Mouse (Mus musculus) heart, embryonic 15.5 days (tissue): ENCODE measurements around the gene Catsper3. TPM values are rescaled to one million over a fixed set of nuclear protein-coding genes. Genes with fewer than 3 reads are reported as not detected.

ENCODE experiments used
- ATAC-seq: fragments of 200-750 bp; cut with Nextera tagmentation; replicated peaks from 2 replicates; pipeline ENCODE4 v1.8.0; 2017; ENCODE audit warnings: low read depth, moderate TSS enrichment; ENCODE audit not compliant: insufficient number of reproducible peaks, insufficient read depth, low FRiP score
- H3K27ac ChIP-seq: fragments of 300-500 bp; sonication (generic); 2 replicates; pipeline ENCODE4 v1.5.1; 2015; ENCODE audit warnings: mild to moderate bottlenecking, inconsistent platforms
- H3K27me3 ChIP-seq: fragments of 300-500 bp; sonication (generic); 2 replicates; pipeline ENCODE4 v1.6.1; 2015; ENCODE audit warnings: inconsistent platforms
- H3K36me3 ChIP-seq: fragments of 300-500 bp; sonication (generic); 2 replicates; pipeline ENCODE4 v1.6.1; 2015; ENCODE audit warnings: mild to moderate bottlenecking, inconsistent platforms
- H3K4me1 ChIP-seq: fragments of 300-500 bp; sonication (generic); replicated peaks from 2 replicates; pipeline ENCODE4 v1.6.1; 2015; ENCODE audit warnings: inconsistent platforms
- H3K4me2 ChIP-seq: fragments of 300-500 bp; sonication (generic); 2 replicates; pipeline ENCODE4 v1.6.1; 2015; ENCODE audit warnings: inconsistent platforms, mild to moderate bottlenecking, moderate library complexity
- H3K4me3 ChIP-seq: fragments of 300-500 bp; sonication (generic); 2 replicates; pipeline ENCODE4 v1.5.1; 2015; ENCODE audit warnings: mild to moderate bottlenecking, inconsistent platforms
- H3K9ac ChIP-seq: fragments of 300-500 bp; sonication (generic); 2 replicates; pipeline ENCODE4 v1.6.1; 2015; ENCODE audit warnings: mild to moderate bottlenecking, inconsistent platforms
- H3K9me3 ChIP-seq: fragments of 300-500 bp; sonication (generic); replicated peaks from 2 replicates; pipeline ENCODE4 v1.6.1; 2016; ENCODE audit warnings: inconsistent platforms
- WGBS: fragments of 180-500 bp; shearing (Covaris S2); methylation state at CpG from one replicate; pipeline ENCODE4 v1.1.7; 2015; ENCODE audit warnings: mixed read lengths; 5-methylcytosine and 5-hydroxymethylcytosine counted together
- polyA plus RNA-seq: library from polyadenylated mRNA; unstranded; fragments of >200 nt; fragmentation: Nextera tagmentation; extraction: Ambion mirVana; gene quantifications from 2 replicates; pipeline ENCODE4 v1.2.1, GENCODE M21; 2015

The Catsper3 gene
- polyA plus RNA-seq, 1 experiment from 2014 or later: not detected

DNA sequence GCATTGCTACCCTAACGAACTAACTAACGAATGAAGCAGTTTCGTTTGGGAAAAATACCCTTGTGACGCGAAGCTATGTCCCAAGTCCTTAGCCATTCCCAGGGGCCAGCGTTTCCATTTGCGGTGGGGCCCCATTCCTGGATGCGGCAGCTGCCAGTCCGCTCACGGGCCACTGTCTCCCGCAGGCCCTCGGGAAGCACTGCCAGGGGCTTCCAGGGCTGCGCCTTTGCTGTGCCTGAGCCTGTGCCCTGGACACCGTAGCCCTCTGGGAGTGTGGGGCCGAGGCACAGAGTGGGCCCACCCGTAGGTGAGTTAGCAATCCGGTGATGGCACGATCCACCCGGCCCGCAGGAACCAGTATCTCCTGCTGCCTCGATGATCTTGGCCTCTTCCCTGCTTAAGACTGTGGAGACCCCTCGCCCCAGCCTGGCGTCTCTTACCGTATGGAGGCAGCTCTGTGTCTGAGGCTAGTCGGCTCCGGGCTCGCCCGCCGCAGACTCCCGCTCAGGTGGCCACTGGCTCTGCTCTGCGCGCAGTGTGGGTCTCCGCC is 51.3 kb downstream of the Catsper3 start:
- Histone ChIP-seq H3K36me3 (no peaks in the 10 kb centered on the region), H3K27ac (no peak overlapping the region), H3K4me1 (peaks cover 20% of the 10 kb centered on the region), H3K9me3 (no peaks in the 10 kb centered on the region; the same call in 1 of the 2 replicates), H3K4me2 (no peak overlapping the region), H3K27me3 (peaks cover 100% of the 10 kb centered on the region), H3K4me3 (peak overlapping the region; percentile 16), H3K9ac (no peak overlapping the region)
- 1% methylated on average over 33 of the region's 33 CpGs for WGBS
- ATAC-seq: no peak

DNA sequence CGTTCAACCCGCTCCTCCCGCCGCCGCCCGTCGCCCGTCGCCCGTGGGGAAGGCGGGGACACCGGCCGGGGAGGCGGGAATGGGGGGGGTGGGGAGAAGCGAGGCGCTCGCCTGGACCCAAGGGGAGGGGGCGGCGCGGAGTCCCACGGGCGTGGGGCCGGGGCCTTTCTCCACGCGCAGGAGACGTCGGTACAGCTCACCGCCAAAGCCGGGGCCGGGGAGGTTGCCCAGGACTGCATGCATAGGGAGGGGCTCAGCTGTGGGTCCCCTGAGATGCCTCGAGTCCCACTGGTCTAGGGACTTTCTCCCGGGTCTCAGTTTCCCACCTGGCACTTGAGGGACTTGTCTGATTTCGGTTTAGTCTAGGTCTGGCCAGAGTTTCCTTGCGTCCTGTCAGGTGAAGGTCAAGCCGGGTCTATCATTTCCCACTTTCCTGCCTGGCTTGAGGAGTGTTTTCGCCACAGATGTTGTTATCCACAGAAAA is 51.8 kb downstream of the Catsper3 start, which contains the start of gene Pitx1:
Gene Pitx1 (minus strand): TSS at position 51 of the 484 bp plus-strand sequence.
- WGBS: 2% methylated on average over 35 of the region's 36 CpGs
- Histone ChIP-seq H3K27me3 (peaks cover 100% of the 10 kb centered on the region), H3K4me2 (no peak within 1 kb of the TSS), H3K4me3 (peak within 1 kb of the TSS; percentile 16), H3K9me3 (no peaks in the 10 kb centered on the region; the same call in 1 of the 2 replicates), H3K4me1 (peaks cover 14% of the 10 kb centered on the region), H3K36me3 (no peaks in the 10 kb centered on the region), H3K9ac (no peak within 1 kb of the TSS), H3K27ac (no peak within 1 kb of the TSS)
- no peak for ATAC-seq

DNA sequence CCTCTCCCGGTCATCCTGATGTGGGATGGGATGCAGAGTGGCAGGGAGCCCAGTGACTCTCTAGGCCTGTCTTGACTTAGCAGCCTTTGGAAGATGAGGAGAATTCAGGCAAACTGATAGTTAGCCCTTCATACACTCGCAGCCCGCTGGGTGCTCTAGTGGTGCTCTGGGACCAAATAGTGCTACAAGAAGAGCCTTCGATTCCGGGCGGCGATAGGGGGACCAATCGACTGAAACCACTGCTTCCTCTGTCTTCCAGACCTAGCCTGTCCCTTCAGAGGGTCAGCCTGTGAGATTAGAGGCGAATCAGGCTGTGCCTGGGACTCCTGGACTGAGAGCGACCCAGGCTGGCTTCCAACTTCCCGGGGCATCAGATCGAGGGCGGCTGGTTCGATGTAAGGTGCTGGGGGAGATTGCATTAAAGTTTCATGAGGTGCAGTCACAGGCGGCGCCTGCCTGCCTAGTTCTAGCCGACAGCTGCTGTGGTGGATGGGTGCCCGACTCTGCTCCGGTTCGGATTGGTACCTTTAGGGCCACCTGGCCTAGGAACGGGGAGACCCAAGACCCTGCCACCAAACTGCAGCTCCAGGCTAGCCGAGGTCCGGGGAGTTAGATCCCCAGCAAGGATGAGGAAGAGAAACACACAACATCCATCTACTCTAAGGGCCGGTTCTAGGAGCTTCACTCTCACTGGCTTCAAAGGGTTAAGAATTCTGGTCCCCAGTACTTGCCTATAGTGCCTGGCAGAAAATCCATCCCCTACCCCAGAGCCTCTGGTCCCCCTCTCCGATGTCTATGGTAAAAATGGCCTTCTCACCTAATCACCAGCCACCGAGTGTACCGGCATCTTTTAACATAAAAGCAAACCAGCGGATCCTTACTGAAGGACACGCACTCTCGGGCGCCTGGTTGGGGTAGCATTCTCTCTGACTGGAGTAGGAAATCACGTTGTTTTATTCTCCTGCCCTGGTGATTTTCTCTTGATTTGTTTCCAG is 52.7 kb downstream of the Catsper3 start:
- no peak overlapping the region for H3K4me2 ChIP-seq
- H3K9ac ChIP-seq: no peak overlapping the region
- peaks cover 9% of the 10 kb centered on the region for H3K4me1 ChIP-seq
- H3K36me3 ChIP-seq: no peaks in the 10 kb centered on the region
- no peak for ATAC-seq
- H3K27ac ChIP-seq: no peak overlapping the region
- no peak overlapping the region for H3K4me3 ChIP-seq
- H3K9me3 ChIP-seq: no peaks in the 10 kb centered on the region; the same call in 1 of the 2 replicates
- 3% methylated on average over 32 of the region's 32 CpGs for WGBS
- H3K27me3 ChIP-seq: peaks cover 100% of the 10 kb centered on the region

DNA sequence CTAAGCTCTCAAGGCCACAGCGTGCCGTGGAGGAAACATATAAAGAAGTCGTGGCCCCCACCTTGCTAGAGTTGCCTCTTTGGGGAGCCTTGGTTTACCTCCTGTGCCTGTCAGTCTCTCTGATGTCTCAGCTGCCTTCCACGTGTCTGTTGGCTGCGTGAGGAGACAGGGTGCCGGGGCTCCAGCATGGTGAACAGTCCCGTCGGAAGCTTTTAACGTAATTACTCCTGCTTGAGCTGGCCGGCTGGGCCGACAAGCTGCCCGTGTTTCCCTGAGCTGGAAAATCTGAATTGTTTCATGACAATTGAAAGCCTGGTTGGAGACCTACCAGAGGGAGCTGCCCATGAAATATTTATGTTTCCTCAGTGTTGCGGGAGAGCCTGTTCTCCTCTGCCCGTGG is 55.9 kb downstream of the Catsper3 start:
- WGBS: 52% methylated on average over 14 of the region's 14 CpGs

DNA sequence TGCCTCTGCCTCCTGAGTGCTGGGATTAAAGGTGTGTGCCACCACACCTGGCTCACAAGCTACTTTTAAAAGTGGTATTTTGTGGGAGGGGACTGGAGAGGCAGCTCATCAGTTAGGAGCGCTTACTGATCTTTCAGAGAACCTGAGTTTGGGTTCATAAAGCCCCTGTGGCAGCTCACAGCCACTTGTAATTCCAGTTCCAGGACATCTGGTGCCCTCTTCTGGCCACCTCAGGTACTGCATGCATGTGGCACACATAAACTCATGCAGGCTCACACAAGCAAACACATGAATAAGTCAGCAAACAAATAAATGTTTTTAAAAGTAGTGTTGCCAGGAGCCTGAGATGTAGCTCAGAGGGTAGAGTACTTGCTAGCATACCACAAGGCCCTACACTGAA is 59.3 kb downstream of the Catsper3 start:
- Histone ChIP-seq H3K4me2 (no peak overlapping the region), H3K36me3 (no peaks in the 10 kb centered on the region), H3K4me3 (no peak overlapping the region), H3K27me3 (peaks cover 75% of the 10 kb centered on the region), H3K27ac (no peak overlapping the region), H3K4me1 (peaks cover 10% of the 10 kb centered on the region), H3K9ac (no peak overlapping the region), H3K9me3 (no peaks in the 10 kb centered on the region)
- WGBS: 92% methylated on average over 1 of the region's 1 CpGs
- ATAC-seq: no peak

More for the DNA sequence above, 55.9 kb downstream of the Catsper3 start:
- Histone ChIP-seq H3K4me2 (no peak overlapping the region), H3K4me1 (peaks cover 9% of the 10 kb centered on the region), H3K27ac (no peak overlapping the region), H3K36me3 (no peaks in the 10 kb centered on the region), H3K4me3 (no peak overlapping the region), H3K9ac (no peak overlapping the region), H3K27me3 (peaks cover 81% of the 10 kb centered on the region), H3K9me3 (no peaks in the 10 kb centered on the region; the same call in 1 of the 2 replicates)
- ATAC-seq: no peak

DNA sequence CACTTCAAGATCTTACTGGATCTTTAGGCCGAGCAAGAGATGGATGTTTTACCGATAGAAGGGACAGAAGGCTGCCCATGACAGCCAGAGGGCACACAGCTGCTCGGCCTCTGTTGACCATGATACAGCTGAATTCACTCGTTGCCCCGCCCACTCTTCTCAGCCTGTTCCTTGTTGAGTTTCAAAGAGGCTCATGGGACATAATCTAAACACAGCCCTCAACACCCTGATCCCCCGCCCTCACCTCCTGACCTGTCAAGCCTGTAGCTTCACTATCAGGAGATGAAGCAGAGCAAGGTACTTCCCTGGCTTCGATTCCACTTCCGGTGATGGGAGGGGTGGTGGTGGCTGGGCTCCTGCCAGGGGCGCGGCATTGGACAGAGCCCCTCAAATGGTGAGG is 63.4 kb downstream of the Catsper3 start:
- Histone ChIP-seq H3K4me2 (peak overlapping the region; percentile 44), H3K4me3 (peak overlapping the region; percentile 11; the same call in 1 of the 2 replicates), H3K9ac (no peak overlapping the region), H3K36me3 (no peaks in the 10 kb centered on the region), H3K27me3 (peaks cover 47% of the 10 kb centered on the region), H3K4me1 (peaks cover 10% of the 10 kb centered on the region), H3K27ac (no peak overlapping the region), H3K9me3 (no peaks in the 10 kb centered on the region)
- no peak; the same call in 1 of the 2 replicates for ATAC-seq
- 23% methylated on average over 10 of the region's 10 CpGs for WGBS

DNA sequence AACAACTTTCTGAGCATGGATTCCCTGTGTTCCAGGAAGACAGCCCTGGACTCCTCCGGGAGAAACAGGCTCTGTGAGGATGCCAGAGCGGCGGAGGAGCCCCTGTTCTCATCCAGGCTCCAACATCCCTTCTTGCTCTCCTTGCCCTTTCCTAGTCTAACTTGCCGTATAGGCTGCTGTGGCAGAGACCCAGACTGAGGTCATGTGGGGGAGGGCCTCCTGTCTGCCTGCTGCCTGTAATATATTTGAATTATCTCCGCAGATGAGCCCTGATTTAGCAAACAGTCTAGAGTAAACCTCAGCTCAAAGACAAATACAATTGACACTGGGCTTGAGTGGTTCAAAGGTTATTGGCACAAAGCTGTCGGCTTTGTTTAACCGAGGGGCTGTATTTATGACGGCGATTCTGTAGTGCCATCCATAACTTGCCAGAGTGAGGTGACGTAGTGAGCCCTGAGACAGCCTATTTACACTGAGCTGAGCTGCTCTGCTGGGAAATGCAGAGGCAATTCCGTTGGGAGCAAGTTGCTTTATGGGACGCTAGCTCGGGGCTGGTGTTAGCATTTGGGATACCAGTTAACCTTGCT is 64.3 kb downstream of the Catsper3 start:
- peaks cover 10% of the 10 kb centered on the region for H3K4me1 ChIP-seq
- ATAC-seq: no peak
- 61% methylated on average over 13 of the region's 13 CpGs for WGBS
- no peak overlapping the region for H3K4me2 ChIP-seq
- no peak overlapping the region for H3K4me3 ChIP-seq
- H3K9ac ChIP-seq: no peak overlapping the region
- no peak overlapping the region for H3K27ac ChIP-seq
- peaks cover 47% of the 10 kb centered on the region for H3K27me3 ChIP-seq
- no peaks in the 10 kb centered on the region for H3K9me3 ChIP-seq
- no peaks in the 10 kb centered on the region for H3K36me3 ChIP-seq

DNA sequence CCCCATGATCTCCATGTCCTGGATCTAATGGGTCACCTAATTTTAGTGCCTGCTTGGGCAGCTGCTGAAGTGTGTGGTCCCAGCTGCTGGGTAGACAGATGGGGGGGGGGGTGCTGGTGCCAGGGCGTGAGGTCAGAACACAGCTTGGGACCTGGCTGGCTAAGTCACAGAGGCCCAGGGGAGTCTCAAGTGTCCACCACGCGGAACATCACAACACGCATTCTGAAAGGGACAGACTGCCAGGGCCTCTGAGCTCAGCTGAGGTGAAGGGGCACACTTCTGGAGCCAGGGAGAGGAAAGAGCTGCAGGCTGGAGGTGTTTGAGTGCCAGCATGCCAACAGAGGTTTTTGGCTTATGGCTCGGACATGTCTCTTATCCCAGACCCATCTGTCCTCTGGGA is 66.4 kb downstream of the Catsper3 start:
- 63% methylated on average over 5 of the region's 5 CpGs for WGBS
- Histone ChIP-seq H3K4me1 (peaks cover 10% of the 10 kb centered on the region), H3K27me3 (peaks cover 39% of the 10 kb centered on the region), H3K36me3 (no peaks in the 10 kb centered on the region), H3K4me2 (no peak overlapping the region), H3K9me3 (no peaks in the 10 kb centered on the region), H3K27ac (no peak overlapping the region), H3K9ac (no peak overlapping the region), H3K4me3 (no peak overlapping the region)
- ATAC-seq: no peak

DNA sequence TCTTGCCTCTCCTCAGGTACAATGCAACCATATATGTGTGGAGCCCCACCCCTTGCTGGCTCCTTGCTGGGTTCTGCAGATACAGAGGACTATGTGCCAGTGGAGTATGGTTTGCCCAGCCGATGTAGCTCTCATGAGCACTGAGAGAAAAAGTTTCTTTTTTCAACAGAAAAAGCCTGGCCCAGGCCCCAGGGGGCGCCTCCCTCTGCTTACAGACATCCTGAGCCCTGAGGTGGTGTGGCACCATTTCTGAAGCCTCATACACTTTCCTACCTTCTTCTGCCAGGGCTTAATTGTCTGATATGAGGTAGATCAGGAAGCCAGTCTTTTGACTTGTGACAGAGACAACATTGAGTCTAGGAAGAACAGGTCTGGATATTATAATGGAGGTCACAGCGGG is 67.8 kb downstream of the Catsper3 start:
- H3K9me3 ChIP-seq: no peaks in the 10 kb centered on the region
- no peak overlapping the region for H3K9ac ChIP-seq
- H3K4me1 ChIP-seq: peaks cover 9% of the 10 kb centered on the region
- H3K36me3 ChIP-seq: no peaks in the 10 kb centered on the region
- no peak overlapping the region for H3K4me3 ChIP-seq
- no peak for ATAC-seq
- peaks cover 36% of the 10 kb centered on the region for H3K27me3 ChIP-seq
- 66% methylated on average over 3 of the region's 3 CpGs for WGBS
- H3K4me2 ChIP-seq: no peak overlapping the region
- no peak overlapping the region for H3K27ac ChIP-seq

DNA sequence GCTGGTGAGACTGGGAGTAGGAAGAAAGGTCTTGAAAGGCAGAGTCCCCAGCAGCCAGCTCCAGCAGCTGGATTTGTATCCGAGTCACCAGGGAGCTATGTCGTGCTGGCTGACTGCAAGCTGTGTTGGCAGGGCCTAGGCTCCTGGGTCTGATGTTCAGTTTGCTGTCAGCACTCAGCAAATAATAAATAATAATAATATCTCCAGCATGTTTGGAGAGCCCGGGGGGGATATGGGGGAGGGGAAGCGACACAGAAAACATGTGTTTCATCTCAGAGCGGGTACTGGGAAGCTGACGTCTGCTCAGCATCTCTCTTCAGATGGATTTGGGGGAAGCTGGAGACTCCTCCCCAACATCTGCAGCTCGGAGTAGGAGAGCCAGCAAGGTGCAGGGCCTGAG is 71.4 kb downstream of the Catsper3 start:
- Histone ChIP-seq H3K9me3 (no peaks in the 10 kb centered on the region), H3K27ac (no peak overlapping the region), H3K4me1 (no peaks in the 10 kb centered on the region), H3K9ac (no peak overlapping the region), H3K4me3 (no peak overlapping the region), H3K27me3 (peaks cover 24% of the 10 kb centered on the region), H3K36me3 (no peaks in the 10 kb centered on the region), H3K4me2 (no peak overlapping the region)
- 54% methylated on average over 7 of the region's 7 CpGs for WGBS
- ATAC-seq: 0 out of 2 replicates have a peak, but pooled peaks have one; percentile 22

DNA sequence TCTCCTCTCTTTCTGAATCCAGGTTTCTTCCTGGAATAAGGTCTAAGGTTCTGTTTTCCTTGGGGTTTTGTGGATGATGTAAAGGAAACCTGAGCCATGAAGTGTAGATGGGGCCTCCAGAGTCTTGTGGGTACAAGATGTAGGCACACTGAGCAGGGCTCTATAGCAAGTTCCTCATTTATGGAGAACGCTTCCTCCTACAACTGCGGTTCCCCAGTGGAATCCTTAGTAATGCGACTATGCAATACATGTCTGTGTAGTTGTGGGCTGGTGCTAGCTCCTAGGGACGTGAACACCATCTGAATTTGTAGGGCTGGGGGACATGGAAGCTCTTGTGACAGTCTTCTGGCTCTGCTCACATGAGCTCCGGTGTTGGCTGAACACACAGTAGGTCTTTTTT is 74.1 kb downstream of the Catsper3 start:
- no peaks in the 10 kb centered on the region for H3K36me3 ChIP-seq
- H3K4me3 ChIP-seq: no peak overlapping the region
- no peaks in the 10 kb centered on the region for H3K9me3 ChIP-seq
- WGBS: 89% methylated on average over 5 of the region's 5 CpGs
- H3K9ac ChIP-seq: no peak overlapping the region
- H3K27ac ChIP-seq: no peak overlapping the region
- no peak overlapping the region for H3K4me2 ChIP-seq
- ATAC-seq: no peak
- no peaks in the 10 kb centered on the region for H3K4me1 ChIP-seq
- H3K27me3 ChIP-seq: peaks cover 24% of the 10 kb centered on the region
